Mouse (Mus musculus): Measurements from ENCODE around the gene Kazn.

The Kazn gene

DNA sequence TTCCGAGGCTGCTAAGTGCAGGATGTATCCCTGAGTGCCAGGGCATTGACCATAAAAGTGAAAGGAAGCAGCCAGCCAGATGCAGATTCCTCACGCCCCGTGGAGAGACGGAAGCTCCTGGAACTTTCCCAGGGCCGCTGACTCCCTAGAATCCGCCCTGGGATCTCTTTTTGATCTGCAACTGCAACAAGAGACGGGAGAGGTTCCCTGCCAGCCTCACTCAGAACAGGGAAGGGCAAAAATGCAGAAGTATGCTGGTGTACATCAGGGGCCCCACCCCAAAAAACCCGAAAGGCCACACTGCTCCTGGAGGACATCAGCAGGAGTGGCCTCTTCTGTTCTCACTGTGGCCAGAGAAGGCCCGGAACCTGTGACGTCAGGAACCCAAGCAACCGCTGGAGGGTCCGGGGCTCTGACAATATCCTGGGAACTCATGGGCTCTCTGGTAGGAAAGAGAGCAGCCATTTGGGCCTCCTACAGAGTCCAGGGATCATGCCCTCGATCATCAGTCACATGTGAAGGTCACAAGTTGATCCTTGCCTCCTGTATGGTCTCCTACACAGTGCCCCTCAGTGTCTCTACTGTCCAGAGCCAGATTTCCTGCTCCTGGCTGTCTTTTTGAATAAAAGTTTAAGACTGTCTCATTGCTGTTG lies 157.4 kb downstream of the Kazn start:
- in situ Hi-C loops (cut with MboI, MseI): loop anchor here (10.0 kb wide), 1 partner anchor 1537 kb away; no protein-coding TSS in a partner anchor

DNA sequence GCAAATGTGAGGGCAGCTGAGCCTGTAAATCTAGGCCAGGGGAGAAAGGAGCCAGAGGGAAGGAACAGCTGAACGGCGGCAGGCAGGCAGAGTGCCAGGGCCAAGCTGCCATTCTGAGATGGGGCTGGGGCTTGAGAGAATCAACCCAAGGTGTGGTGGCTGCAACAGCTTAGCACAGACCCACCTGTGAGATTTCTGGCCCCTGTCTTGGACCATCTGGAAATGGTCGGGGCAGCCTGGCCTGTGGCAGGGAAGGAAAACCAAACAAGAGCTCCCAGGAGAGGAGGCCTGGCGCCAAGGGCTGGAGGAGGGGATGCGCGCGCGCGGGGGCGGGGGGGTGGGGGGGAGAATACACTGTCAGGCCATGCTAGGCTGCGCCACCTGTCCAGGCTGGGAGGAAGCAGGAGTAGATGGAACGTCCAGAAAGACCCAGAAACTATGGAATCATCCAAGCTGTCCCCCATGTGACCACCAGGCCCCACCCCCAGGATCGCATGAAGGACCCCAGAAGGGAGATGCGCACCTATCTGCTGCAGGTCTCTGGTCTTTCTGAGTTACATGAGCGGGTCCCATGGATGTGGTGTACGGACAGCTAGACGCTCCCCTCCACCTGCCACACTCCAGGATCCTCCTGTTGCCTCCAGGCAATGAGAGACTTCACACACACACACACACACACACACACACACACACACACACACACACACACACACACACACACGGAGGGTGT lies 158.1 kb downstream of the Kazn start:
- in situ Hi-C loops (cut with MboI, MseI): loop anchor here (10.0 kb wide), 1 partner anchor 1536 kb away; no protein-coding TSS in a partner anchor

DNA sequence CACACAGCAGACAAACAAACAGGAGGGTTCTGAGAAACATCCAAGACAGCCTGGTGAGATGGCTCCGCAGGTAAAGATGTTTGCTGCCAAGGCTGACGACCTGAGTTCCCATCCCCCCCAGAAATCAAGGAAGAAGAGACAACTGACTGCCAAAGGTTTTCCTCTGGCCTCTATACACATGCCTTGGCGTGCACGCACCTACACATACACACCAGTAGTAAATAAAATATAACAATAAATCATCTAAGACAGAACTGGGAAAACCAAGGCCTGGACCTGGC lies 158.8 kb downstream of the Kazn start:
- in situ Hi-C loops (cut with MboI, MseI): loop anchor here (10.0 kb wide), 1 partner anchor 1536 kb away; no protein-coding TSS in a partner anchor

DNA sequence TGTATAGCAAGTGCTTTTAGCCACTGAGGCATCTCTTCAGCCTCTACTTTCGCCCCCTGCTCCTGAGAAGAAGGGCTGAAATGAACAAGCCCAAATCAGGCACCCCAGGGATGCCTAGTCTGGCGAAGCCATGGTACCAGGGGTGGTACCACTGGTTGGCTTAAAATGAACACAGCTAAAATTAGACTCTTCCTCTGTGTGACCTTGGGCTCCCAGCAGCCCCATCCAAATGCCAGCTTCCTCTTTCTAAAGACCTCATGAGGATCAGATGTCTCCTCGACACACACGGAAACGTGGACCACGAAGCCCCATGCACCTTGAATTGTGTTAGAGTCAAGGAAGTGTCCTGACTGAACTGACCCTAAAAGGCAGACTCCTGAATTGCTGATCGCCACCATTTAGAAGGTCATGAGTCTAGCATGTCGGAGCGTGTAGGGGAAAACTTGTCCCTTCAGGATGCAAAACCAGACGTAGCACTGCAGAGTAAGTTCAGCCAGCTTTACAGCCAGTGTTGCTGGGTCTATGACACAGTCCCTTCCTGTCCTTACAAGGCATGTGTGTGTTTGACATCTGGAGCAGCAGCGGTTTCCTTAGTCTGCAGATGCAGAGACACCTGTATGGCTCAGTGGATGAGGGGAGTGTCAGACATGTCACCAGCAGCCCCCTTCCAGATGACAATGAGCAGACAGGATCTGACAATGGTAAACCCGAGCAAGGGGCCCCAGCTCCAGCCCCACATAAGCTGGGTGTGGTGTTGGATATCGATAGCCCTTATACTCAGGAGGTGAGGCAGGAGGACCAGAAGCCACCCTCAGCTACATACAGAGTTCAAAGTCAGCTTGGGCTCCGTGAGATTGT lies 159.3 kb downstream of the Kazn start:
- in situ Hi-C loops (cut with MboI, MseI): loop anchor here (10.0 kb wide), 1 partner anchor 1535 kb away; no protein-coding TSS in a partner anchor

DNA sequence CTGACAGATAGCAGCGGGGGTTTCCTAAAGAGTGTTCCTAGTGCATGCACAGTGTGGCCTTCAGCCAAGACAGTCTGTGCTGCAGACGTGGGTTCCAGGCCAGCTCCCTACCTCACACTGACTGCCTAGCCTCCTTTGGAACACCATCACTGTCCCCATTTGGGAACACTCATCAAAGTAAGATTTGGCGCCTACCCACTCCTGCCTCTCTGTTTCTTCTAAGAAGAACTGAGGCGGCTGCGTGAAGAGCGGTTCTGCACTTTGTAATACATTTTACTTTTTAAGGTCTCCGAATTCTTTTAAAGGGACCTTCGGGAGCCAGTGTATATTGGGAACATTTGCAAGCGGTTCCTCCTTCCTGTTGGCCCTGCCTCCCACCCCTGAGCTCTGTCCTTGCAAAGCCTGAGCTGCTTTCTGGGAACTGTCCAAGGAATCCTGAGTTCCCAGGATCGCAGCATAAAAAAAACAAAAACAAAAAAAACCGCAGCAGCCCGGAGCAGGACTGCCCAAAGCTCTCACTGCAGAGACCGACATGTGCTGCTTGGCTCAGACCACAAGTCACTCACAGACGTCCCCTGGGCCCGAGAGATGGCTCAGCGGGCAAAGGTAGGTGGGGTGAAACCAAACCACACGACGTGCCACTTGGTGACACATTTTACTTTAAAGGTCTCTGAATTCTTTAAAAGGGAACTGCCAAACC lies 161.5 kb downstream of the Kazn start:
- in situ Hi-C loops (cut with MboI, MseI): no loop called here

DNA sequence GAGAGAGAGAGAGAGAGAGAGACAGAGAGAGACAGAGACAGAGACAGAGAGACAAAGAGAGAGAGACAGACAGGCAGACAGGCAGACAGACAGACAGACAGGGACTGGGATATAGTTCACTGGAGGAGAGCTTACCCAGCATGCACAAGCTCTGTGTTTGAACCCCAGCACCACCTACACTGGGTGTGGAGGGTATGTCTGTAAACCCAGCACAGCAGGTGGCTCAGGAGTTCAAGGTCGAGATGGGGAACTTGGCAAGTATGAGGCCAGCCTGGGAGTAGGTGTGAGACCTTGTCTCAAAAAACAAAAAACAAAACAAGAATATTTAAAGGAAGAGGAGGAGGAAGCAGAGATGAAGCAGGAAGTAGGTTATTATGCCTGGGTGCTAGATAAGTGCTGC lies 162.3 kb downstream of the Kazn start:
- in situ Hi-C loops (cut with MboI, MseI): no loop called here

DNA sequence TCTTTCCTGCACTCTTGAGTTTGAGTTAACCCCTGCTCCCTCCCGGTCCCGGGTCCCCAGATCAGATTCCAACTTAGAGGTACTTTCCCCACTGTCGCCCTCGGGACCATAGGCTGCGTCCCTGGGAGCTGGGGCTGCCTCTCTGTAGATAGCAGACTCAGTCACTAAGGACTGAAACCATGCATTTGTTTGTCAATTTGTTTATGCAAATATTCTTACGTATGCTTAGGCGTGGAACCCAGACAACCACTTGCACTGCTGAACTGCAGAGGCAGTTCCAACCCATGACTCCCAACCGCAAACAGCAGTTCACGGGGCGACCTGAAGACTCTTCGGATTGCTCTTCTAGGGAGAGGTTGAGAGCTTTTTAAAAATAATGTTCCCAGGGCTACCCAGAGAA lies 163.3 kb downstream of the Kazn start:
- in situ Hi-C loops (cut with MboI, MseI): no loop called here

DNA sequence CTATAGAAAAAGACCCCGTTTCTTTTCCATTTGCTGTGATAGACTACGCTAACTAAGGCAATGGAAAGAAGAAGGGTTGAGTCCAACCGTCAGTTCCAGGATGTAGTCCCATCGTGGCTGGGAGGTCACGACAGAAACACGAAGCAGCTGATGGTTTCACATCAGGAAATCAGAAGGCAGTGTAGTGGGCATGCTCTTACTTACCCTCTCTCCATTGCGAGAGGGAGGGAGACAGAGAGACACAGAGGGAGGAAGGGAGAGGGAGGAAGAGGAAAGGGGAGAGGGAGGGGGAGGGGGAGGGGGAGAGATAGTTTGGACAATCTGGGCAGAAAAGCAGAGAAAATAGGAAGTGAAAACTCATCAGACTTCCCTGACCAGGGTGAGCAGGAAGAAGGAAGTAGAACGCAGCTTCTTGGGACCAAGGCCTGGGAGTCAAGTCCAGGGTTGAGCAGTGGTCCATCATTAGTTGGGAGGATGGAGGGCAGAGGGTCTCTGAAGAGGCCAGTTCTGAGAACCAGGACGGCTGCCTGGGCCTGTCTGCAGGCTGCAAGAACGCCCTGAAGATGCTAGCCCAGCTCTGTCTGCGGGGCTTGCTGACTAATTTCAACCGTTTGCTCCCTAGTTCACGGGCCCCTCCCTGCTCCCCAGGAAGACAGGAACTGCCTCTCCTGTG lies 165.0 kb downstream of the Kazn start:
- in situ Hi-C loops (cut with MboI, MseI): no loop called here

DNA sequence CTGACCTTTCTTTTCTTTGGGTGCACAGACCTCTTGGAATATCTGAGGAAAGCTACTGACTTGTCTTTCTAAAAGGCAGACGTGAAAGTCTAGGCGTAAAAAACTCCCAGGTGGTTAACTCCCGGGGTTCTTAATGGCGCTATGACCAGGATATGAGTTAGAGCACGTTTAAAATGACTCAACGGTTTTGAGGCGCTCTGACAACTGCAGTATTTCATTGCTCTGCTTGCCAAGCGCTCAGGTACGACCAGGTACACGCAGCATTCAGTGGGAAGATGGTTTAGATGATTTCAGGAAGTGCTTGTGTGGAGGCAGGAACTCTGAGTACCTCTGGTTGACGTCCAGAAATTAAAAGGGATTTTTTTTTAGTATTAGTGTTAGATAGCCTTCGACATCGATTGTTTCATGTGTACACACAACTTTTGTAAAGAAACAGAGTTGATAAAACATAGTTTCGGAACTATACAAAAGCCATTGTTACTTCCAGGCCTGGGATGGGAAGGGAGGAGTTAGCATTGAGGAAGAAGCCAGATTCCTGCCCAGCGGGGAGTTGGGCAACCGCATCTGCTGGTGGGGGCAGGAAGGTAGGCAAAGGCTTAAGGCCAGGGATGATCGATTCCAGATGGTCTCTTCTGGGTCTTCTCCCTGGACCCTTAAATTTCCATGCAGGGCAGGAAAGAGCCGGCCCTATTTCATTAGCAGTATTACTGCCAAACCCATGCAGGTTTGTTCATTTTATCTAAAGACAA lies 167.8 kb downstream of the Kazn start:
- in situ Hi-C loops (cut with MboI, MseI): no loop called here

DNA sequence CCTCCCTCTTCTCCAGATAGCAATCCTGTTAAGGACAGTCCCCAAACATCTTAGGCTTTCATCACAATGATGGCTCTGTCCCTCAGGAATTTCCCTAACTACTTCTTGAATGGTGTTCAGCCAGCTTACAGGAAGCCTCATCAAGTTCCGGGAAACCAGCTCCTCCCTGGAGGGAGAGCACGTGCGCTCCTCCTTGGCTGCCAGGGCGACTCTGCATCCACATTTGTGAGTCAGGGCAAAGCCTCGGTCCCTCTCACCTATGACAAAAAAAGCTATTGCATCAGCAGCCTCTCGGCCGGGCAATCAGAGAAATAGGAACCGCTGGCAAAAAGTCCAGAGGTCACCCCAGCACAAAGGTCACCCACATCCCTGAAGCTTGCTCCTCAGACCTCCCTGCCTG lies 168.4 kb downstream of the Kazn start:
- in situ Hi-C loops (cut with MboI, MseI): no loop called here

DNA sequence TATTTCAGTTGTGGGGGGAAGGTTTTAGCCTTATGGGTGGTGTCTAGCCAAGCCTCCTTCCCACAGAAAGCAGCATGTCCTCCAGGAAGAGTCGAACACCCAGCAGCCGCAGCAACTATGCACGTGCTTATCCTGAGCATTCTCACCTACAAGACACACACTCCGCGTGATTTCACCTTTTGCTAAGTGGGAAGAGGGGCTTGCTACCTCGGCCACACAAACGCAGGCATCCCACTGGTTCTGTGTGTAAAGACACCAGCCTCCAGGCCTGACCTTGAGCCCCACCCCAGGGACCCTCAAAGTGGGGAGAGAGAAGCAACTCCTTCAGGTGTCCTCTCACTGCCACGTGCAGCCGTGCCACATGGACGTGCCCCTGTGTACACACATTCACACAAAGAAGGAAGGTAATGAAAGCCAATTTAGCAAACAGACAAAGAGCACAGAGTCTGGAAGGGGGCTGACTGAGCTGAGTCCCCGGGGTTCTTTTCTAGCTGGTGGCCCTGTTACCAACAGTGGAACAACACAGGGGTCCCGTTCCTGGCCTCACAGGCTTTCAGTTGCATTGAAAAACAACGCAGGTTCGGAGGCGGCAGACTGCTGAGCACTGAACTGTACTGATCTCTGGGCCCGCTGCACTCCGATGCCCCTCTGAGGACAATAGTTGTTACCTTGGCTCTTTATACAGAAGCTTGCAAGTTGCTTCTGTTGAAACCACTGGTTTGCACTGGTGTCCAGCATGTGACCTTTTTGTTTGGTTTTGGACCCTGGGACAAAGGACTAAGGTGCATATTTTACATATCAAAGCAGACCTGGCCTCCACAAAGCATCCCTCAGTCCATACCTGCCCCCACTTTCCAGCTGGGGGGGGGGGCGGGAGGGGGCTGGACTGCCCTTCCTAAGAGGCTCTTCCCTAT lies 170.0 kb downstream of the Kazn start:
- in situ Hi-C loops (cut with MboI, MseI): no loop called here

DNA sequence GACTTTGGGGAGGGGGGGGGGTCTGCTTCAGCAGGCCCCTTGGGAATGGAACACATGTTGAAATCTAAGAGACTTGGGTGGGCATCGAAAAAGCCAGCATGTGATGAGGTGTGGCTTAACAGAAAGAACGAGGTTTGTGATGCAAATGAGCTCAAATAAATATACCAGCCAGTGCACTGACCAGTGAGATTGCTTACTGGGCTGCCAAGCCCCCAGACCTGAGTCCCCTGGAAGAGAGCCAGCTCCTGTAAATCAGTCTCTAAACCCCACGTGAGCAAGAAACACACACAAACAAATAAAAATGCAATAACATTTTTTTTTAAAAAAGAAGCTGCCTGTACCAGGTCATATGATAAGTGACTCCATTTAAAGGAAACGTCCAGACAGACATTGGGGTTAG lies 172.6 kb downstream of the Kazn start:
- in situ Hi-C loops (cut with MboI, MseI): no loop called here

DNA sequence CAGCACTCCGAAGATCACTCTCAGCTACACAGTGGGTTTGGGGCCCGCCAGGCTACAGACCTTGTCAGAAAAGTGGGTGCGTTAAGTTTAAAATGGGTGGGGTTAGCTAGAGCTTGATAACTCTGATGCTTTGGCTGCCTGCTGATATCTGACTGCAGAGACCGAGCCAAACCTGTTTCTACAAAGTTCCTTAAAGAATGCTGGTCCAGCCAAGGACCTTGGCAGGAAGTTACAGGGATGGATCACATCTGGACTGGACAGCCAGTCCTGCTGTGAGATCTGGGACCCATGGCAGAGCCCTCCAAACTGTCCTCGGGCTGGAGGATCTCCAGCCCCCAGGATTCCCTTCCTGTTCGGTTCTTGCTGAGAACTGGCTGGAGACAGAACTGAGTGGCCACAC lies 173.4 kb downstream of the Kazn start:
- in situ Hi-C loops (cut with MboI, MseI): no loop called here

DNA sequence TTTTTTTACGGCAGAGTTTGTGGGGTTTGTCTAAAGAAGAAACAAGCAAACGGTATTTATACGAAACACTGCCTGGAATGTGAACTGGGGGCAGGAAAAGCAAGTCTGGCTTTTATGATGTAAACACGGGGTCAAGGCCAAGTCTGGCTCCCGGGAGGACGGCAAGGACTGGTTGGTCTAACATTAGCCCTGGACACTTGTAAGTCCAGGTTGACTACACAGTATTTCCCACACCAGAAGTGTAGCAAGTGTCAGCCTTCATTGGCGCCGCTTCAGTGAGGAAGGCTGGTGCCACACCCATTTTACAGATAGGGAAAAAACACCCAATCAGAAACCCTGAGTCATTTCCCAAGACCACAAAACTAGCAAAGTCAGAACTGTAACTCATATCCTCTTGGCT lies 173.9 kb downstream of the Kazn start:
- in situ Hi-C loops (cut with MboI, MseI): no loop called here

DNA sequence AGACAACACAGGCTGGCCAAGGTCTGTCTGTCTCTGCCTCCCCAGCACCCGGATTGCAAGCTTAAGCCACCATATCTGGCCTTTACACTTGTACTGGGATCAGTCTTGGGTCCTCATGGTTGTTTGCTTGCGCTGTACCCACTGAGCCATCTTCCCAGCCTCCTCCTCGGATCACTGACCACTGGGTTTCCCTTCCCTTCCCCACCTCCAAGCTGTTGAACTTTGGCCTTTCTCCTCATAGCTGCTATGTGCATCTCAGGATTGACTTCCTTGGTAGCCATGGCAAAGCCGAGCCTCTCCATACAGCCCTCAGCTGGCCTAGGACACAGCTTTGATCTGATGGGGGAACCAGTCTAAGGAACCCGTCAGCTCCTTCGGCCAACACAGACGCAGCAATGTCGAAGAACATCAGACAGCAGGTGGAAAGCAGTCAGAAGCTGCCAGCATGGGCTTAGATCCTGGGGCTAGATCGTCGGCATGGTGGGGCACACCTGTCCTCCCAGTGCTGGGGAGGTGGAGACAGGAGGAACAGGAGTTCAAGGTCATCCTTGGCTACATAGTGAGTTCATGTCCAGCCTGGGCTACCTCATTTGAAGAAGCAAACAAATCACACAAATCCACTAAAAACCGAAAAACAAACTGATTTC lies 174.5 kb downstream of the Kazn start:
- in situ Hi-C loops (cut with MboI, MseI): no loop called here

DNA sequence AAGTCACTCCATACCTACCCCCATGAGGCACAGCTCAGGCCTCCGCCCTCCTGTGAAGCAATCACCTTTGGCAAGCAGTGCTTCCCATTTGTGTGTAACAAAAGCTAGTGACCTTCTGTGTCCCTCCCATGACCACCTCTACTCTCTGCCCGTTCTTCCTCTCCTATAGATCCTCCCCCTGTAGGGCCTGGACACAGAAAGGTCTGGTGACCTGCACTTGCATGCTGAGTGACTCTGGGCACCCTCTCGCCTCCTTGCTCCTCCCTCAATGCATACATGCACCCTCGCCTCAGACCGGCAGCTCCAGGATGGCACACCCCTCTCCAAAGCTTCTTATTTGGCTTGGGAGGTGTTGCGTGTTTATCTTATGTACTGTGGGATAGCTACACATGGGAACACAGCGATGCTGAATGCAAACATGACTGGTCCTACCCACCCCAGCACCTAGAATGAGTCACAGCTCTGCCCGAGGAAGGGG lies 176.1 kb downstream of the Kazn start:
- in situ Hi-C loops (cut with MboI, MseI): no loop called here

DNA sequence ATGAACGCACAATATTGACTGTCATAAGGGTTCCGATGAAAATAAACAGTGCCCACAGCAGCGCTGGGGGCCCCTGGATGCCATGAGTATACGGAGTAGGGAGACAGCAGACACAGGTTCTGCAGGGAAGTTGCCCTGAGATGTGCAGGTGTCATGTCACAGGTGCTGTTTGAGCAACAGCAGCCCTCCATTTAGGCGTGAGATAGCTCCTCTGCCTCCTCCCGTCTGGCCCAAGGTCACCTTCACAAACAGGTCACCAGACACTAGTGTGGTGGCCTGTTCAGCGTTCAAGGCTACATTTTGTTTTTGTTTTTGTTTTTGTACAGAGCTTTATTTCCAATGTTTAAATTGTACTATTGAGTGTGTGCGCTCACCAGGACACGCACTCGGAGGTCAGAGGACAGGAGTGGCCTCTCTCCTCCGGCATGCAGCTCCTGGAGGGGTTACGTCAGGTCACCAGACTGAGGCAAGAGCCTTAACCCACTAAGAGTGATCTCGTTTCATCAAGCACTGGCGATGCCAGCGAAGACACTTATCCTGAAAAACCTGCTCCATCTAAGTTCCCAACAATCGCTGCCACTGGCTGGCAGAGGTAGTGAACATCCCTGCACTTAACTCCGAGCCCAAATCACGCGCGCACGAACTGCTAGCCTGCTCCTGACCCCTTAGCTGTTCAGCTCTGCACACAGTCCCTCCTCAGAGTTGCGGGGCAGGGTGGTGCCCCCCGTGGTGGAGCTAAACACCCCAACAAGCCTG lies 177.5 kb downstream of the Kazn start:
- in situ Hi-C loops (cut with MboI, MseI): no loop called here

Measured in T-helper 2 cell (primary cell).